Mouse (Mus musculus) hindbrain, embryonic 10.5 days (tissue): ENCODE measurements around the gene Tex45. TPM values are rescaled to one million over a fixed set of nuclear protein-coding genes. Genes with fewer than 3 reads are reported as not detected.
A peak's percentile ranks its signal among the peaks of the same experiment; 100 is the strongest.

Source experiments
- DNase-seq: peaks from one replicate; pipeline ENCODE4 v3.0.0-alpha.2; 2017; ENCODE audit warnings: low spot score
- H3K27ac ChIP-seq: fragments of 300-500 bp; sonication (generic); 2 replicates; pipeline ENCODE4 v1.5.1; 2016; ENCODE audit warnings: mild to moderate bottlenecking, moderate library complexity
- H3K27me3 ChIP-seq: fragments of 300-500 bp; sonication (generic); 2 replicates; pipeline ENCODE4 v1.6.1; 2016; ENCODE audit warnings: mild to moderate bottlenecking; ENCODE audit not compliant: poor library complexity, insufficient read depth, severe bottlenecking
- H3K36me3 ChIP-seq: fragments of 300-500 bp; sonication (generic); 2 replicates; pipeline ENCODE4 v1.6.1; 2016; ENCODE audit warnings: mild to moderate bottlenecking, moderate library complexity
- H3K4me1 ChIP-seq: fragments of 300-500 bp; sonication (generic); replicated peaks from 2 replicates; pipeline ENCODE4 v1.6.1; 2016; ENCODE audit warnings: mild to moderate bottlenecking
- H3K4me3 ChIP-seq: fragments of 300-500 bp; sonication (generic); 2 replicates; pipeline ENCODE4 v1.5.1; 2016; ENCODE audit warnings: mild to moderate bottlenecking, moderate library complexity
- H3K9me3 ChIP-seq: fragments of 300-500 bp; sonication (generic); 2 replicates; pipeline ENCODE4 v1.6.1; 2016; ENCODE audit warnings: mild to moderate bottlenecking, moderate library complexity
- WGBS: fragments of 180-500 bp; shearing (Covaris S2); methylation state at CpG from one replicate; pipeline ENCODE4 v1.1.7; 2016; 5-methylcytosine and 5-hydroxymethylcytosine counted together
- polyA plus RNA-seq: library from polyadenylated mRNA; unstranded; fragments of >200 nt; fragmentation: Nextera tagmentation; extraction: Ambion mirVana; gene quantifications from 2 replicates; pipeline ENCODE4 v1.2.1, GENCODE M21; 2016

Tex45 gene
- polyA plus RNA-seq, 1 experiment from 2014 or later = not detected

DNA sequence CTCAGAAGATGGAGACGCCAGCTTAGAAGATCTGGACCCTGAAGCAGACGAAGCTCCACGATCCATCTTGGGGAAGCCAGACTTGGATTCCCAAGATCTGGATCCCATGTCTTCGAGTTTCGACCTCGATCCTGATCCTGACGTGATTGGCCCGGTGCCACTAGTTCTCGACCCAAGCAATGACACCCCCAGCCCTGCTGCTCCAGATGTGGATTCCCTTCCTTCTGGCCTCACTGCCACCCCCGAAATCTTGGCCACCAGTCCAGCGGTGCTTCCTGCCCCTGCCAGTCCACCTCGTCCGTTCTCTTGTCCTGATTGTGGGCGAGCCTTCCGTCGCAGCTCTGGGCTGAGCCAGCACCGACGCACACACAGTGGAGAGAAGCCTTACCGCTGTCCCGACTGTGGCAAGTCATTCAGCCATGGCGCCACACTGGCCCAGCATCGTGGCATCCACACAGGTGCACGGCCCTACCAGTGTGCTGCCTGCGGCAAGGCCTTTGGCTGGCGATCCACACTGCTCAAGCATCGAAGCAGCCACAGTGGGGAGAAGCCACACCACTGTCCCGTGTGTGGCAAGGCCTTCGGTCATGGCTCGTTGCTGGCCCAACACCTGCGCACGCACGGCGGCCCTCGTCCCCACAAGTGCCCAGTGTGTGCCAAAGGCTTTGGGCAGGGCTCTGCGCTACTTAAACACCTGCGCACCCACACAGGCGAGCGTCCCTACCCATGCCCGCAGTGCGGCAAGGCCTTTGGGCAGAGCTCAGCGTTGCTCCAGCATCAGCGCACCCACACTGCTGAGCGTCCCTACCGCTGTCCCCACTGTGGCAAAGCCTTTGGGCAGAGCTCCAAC, 25.1 kb downstream of the Tex45 start:
- no peak for DNase-seq
- H3K9me3 ChIP-seq = peaks cover 26% of the 10 kb centered on the region
- H3K4me3 ChIP-seq = no peak overlapping the region
- WGBS = 94% methylated on average over 44 of the region's 44 CpGs
- no peak overlapping the region for H3K27ac ChIP-seq
- no peaks in the 10 kb centered on the region for H3K27me3 ChIP-seq
- H3K4me1 ChIP-seq = peaks cover 27% of the 10 kb centered on the region
- H3K36me3 ChIP-seq = peaks cover 45% of the 10 kb centered on the region

DNA sequence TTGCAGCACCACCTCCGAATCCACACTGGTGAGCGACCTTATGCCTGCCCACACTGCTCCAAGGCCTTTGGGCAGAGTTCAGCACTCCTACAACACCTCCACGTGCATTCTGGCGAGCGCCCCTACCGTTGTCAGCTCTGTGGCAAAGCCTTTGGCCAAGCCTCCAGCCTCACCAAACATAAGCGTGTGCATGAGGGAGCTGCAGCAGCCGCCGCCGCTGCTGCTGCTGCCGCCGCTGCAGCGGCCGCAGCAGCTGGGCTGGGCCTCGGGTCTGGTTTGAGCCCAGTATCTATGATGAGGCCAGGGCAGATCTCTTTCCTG, 25.7 kb downstream of the Tex45 start:
- WGBS = 90% methylated on average over 15 of the region's 15 CpGs
- no peak overlapping the region for H3K27ac ChIP-seq
- no peak for DNase-seq
- no peak overlapping the region for H3K4me3 ChIP-seq
- H3K4me1 ChIP-seq = peaks cover 33% of the 10 kb centered on the region
- H3K36me3 ChIP-seq = peaks cover 45% of the 10 kb centered on the region
- no peaks in the 10 kb centered on the region for H3K27me3 ChIP-seq
- H3K9me3 ChIP-seq = peaks cover 26% of the 10 kb centered on the region

DNA sequence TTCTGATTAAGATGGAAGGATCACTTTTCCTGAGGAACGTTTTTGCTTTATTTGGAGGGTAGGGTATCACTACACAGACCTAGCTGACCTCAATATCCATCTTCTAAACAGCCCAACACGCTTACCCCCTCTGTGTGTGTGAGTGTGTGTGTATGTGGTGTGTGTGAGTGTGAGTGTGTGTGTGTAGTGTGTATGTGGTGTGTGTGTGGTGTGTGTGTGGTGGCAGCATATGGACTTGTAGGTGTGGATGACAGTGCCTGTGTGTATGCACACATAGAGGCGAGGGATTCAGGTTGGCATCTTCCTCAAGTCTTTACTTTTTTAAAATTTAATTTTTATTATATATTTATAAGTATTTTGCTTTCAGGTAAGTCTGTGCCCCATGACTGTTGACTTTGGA, 27.9 kb downstream of the Tex45 start:
- peaks cover 22% of the 10 kb centered on the region for H3K9me3 ChIP-seq
- no peak overlapping the region for H3K4me3 ChIP-seq
- no peaks in the 10 kb centered on the region for H3K27me3 ChIP-seq
- 94% methylated on average over 3 of the region's 3 CpGs for WGBS
- peaks cover 36% of the 10 kb centered on the region for H3K4me1 ChIP-seq
- H3K27ac ChIP-seq = no peak overlapping the region
- DNase-seq = no peak
- peaks cover 45% of the 10 kb centered on the region for H3K36me3 ChIP-seq

DNA sequence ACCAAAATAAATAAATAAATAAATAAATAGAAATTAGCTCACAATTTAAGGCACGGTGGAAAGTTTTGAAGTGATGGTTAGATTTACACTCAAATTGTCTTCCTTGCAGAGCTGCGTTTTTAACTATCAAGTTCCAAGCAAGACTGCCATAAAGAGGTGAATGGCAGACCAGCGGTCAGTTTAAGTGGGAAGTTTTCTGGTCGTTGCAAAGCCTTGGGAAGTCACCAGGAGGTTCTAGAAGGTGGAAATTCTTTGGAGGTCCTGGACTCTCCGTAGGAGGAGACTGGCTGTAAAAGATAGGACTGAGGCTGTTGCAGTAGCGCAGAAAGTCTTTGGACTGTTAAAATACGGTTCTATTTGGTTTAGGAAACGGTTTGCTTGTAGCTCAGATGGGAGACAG, 29.1 kb downstream of the Tex45 start:
- peaks cover 28% of the 10 kb centered on the region for H3K4me1 ChIP-seq
- peaks cover 42% of the 10 kb centered on the region for H3K36me3 ChIP-seq
- no peaks in the 10 kb centered on the region for H3K27me3 ChIP-seq
- H3K27ac ChIP-seq = peak overlapping the region; percentile 95
- WGBS = 11% methylated on average over 8 of the region's 8 CpGs
- DNase-seq = no peak
- H3K9me3 ChIP-seq = peaks cover 19% of the 10 kb centered on the region
- peak overlapping the region; percentile 83 for H3K4me3 ChIP-seq

DNA sequence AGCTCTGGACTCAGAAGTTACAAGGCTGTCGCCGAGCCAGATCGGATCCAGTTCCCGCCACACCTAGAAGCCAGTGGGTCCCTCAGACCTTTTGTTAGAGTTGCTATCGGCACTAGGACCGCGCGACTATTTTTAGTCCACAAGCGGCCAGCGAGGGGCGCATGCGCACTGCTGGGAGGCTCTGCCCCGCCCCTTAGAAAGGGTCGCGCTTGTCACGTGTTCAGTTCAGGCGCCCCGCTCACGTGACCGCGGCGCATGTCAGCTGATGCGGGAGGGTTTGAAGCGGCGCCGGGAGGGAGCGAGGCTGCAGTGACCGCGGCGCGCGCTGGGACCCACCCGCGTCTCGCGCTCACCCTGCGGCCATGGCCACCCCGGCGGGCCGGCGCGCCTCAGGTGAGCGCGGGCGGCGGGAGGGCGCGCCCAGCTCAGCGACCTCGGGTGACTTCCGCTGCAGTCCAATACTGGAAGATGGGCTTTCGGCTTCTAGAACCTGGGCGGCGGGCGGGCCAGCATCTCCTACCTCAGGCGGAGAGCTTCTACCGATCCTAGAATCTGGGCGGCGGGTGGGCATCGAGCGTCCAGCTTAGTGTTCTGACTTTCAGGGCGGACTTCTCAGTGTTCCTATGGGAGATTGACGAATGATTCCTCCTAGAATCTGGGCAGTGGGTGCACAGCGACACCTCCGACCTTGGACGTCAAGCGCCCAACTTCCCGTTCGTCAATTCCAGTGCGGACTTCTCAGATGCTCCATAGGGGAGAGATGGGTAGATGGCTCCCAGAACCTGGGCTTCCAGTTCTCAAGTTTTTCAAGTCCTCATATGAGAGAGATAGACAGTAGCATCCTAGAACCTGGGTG, 29.8 kb downstream of the Tex45 start, which contains the start of gene Mcoln1:
Gene Mcoln1 (plus strand): TSS at position 223 of the 856 bp plus-strand sequence.
- Histone ChIP-seq H3K27me3 (no peaks in the 10 kb centered on the region), H3K36me3 (peaks cover 38% of the 10 kb centered on the region), H3K4me1 (peaks cover 28% of the 10 kb centered on the region), H3K27ac (peak within 1 kb of the TSS; percentile 95), H3K4me3 (peak within 1 kb of the TSS; percentile 83), H3K9me3 (peaks cover 12% of the 10 kb centered on the region)
- WGBS = under 1% methylated on average over 70 of the region's 70 CpGs
- peak; percentile 99 for DNase-seq

DNA sequence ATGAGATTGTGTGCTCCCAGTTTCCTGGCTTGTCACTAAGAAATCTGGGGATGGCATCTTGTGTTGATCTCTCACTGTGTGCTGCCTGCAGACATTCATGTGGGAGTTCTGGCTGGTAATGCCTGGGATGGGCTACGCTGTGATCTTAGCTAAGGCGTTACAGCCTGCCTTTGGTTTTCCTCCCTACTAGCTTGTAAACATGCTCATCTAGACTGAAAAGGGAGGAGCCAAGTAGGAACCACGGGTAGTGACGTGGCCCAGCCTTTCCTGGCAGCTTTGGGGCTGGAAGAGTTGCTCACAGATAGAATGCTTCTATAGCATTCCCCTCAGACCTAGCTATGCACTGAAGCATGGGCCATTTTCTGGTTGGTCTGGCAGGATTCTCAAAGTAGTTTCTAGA, 31.6 kb downstream of the Tex45 start:
- no peak overlapping the region for H3K27ac ChIP-seq
- H3K36me3 ChIP-seq = peaks cover 38% of the 10 kb centered on the region
- H3K27me3 ChIP-seq = no peaks in the 10 kb centered on the region
- WGBS = 83% methylated on average over 4 of the region's 4 CpGs
- H3K9me3 ChIP-seq = no peaks in the 10 kb centered on the region
- DNase-seq = no peak
- H3K4me3 ChIP-seq = no peak overlapping the region
- H3K4me1 ChIP-seq = peaks cover 21% of the 10 kb centered on the region

DNA sequence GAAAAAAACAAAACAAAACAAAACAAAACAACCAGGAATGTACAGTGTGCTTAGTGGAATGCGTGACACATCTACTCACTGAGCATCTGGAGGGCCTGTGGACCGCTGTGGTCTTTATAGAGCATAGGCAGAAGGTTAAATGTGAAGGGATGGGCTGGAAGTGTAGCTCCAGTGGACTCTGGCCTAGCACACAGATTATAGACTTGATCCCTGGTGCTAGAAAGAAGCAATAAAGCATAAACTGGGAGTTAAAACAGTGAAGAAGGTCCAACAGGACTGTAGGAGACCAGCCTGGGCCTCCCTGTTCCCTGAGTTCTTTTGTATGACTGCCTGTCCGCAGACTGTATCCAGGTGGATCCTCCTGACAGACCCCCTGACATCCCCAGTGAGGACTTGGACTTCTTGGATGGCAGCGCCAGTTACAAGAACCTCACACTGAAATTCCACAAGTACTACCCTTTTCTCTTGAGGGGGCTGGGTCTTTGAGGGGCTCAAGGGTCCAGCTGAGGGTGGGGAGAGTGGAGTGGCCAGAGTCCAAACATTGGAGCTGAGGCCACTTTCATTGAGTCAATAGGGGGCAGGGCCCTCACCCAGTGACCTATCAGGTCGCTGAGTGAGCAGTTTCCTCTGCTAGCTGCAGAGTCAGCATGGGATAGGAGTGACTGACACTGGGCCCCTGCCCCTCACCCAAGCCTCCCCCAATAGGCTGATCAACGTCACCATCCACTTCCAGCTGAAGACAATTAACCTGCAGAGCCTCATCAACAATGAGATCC, 37.5 kb downstream of the Tex45 start:
- H3K4me1 ChIP-seq = no peaks in the 10 kb centered on the region
- WGBS = 85% methylated on average over 6 of the region's 6 CpGs
- H3K4me3 ChIP-seq = no peak overlapping the region
- no peaks in the 10 kb centered on the region for H3K27me3 ChIP-seq
- H3K9me3 ChIP-seq = no peaks in the 10 kb centered on the region
- no peak overlapping the region for H3K27ac ChIP-seq
- H3K36me3 ChIP-seq = peaks cover 81% of the 10 kb centered on the region
- no peak for DNase-seq

DNA sequence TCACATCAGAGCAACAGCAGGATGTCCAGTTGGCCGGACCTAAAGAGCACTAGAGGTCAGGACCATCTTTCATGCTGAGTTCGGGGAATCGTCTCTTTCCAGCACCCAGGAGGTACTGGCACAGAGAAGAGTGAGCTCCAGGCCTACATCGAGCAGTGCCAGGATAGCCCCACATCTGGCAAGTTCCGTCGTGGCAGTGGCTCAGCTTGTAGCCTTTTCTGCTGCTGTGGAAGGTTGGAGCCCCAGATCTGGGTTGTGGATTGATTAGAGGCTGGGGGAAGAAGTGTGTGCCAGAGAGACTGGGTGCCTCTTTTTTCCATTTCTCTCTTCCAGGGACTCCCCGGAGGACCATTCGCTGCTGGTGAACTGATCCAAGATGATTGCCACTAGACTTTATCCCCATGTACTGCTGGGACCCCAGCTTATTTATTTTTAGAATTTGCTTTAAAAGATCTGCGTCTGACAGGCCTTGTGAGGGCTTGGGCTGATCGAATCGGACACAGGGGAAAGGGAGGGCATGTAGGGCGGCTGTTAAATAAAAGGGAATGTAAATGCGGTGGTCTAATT, 44.1 kb downstream of the Tex45 start:
- Histone ChIP-seq H3K36me3 (peaks cover 46% of the 10 kb centered on the region), H3K9me3 (no peaks in the 10 kb centered on the region), H3K4me1 (peaks cover 27% of the 10 kb centered on the region), H3K27ac (peak overlapping the region; percentile 80), H3K4me3 (peak overlapping the region; percentile 66), H3K27me3 (no peaks in the 10 kb centered on the region)
- DNase-seq = no peak
- WGBS = 37% methylated on average over 13 of the region's 13 CpGs

DNA sequence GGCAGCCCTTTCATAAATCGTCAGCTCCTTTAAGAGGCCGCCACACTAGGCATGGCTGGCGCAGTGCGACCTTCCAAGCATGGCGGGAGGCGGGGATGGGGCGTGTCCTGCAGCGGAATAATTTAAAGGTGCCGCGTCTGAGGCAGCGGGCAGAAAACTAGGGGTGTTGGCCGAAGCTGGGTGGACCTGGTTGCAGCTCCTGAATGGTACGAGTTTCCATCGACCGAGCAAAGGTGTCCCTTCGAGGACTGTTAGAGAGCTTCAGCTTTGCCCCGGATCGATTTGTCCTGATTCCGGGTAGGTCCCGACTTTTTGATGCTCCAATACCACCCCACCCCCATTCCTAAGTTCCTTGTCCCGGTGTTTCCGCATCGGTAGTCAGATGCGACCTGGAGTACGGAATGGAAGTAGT, 44.6 kb downstream of the Tex45 start, which contains the start of gene Pnpla6:
Gene Pnpla6 (plus strand): TSS at position 125 of the 412 bp plus-strand sequence.
- no peaks in the 10 kb centered on the region for H3K9me3 ChIP-seq
- no peaks in the 10 kb centered on the region for H3K27me3 ChIP-seq
- WGBS = under 1% methylated on average over 25 of the region's 25 CpGs
- peak; percentile 87 for DNase-seq
- peak within 1 kb of the TSS; percentile 66 for H3K4me3 ChIP-seq
- peaks cover 27% of the 10 kb centered on the region for H3K4me1 ChIP-seq
- peak within 1 kb of the TSS; percentile 80 for H3K27ac ChIP-seq
- peaks cover 41% of the 10 kb centered on the region for H3K36me3 ChIP-seq

DNA sequence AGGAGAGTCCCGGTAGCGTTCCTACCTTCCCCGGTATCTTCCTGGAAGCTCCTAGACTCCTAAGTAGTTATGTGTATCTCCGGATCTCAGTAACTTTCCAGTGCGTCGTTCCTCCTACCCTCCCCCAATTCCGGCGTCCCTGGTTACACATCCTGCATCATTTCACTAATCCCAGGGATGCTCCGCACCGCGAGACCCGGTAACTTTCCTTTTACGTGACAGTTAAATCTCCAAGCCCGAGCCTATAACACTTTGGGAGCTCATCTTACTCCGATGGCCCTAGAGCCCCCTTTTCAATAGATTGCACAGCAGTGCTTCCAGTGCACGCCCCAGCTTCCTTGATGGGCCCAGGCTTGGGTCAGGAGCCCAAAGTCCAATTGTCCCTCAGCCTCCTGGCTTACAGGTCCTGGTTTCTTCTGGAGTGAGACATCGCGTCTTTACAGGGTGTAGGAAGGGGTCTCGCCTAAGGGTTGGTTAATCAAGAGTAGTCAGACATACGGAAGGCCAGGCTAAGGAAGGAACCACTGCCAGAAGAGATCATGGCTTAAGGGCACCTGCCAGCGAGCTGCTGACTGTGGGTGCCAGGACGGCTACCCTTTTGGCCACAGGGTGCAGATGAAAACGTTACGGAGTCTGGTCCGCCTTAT, 45.2 kb downstream of the Tex45 start:
- DNase-seq = peak; percentile 47
- H3K4me1 ChIP-seq = peaks cover 27% of the 10 kb centered on the region
- under 1% methylated on average over 25 of the region's 25 CpGs for WGBS
- H3K9me3 ChIP-seq = no peaks in the 10 kb centered on the region
- H3K4me3 ChIP-seq = peak overlapping the region; percentile 66
- peaks cover 35% of the 10 kb centered on the region for H3K36me3 ChIP-seq
- no peaks in the 10 kb centered on the region for H3K27me3 ChIP-seq
- H3K27ac ChIP-seq = peak overlapping the region; percentile 80

DNA sequence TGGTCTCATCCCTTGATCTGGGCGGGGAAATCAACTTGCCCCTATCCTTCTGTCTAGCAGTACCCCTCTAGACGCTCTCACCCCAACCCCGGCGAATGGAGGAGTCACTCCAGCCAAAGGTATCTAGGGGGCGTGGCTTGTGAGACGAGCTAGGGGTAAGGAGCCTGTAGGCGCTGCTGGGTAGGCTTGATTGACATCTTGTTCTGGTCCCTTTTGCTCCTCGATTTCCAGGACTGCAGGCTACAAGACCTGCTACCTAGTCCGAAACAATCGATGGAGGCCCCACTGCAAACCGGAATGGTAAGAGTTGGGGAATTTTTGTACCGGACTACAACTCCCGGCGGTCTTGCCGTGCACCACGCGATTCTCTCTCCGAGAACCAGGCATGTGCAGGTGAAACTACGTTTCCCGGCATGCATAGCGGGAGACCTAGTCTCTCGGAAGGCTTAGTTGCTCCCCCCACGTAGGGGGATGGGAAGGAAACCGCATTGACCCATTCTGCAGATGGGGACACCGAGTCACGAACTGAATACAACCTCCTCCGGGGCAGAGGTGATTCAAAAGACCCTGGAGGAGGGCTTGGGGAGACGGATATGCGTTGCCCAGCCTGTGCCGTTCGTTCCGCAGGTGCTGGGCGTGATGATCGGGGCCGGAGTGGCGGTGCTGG, 45.9 kb downstream of the Tex45 start:
- Histone ChIP-seq H3K36me3 (peaks cover 33% of the 10 kb centered on the region), H3K9me3 (no peaks in the 10 kb centered on the region), H3K4me1 (peaks cover 27% of the 10 kb centered on the region), H3K27me3 (no peaks in the 10 kb centered on the region), H3K27ac (peak overlapping the region; percentile 80), H3K4me3 (peak overlapping the region; percentile 66)
- 1% methylated on average over 36 of the region's 36 CpGs for WGBS
- DNase-seq = peak; percentile 90
